In the genomic region with DNA sequence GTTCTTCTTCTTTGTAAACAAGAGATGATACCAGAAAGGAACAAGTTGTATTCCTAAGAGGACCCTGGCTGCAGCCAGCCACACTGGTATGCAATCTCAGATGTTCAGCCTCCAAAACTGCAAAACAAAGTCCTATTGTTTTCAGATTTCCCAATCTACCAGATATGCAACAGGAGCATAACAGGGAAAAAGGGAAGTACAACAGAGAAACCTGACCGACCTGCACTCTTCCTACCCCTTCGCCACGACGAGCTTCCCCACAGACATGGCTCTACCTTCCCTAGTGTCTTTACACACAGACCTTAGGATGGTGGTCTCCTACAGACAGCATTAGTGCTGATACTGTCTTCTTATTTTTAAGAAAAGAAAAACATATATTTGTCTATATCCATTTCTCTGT, we compare ENCODE assay signal across 23 mouse cellular contexts.
DNase-seq lines count a peak whose midpoint lies in the region; ATAC-seq and TF ChIP-seq lines count a peak whose summit lies in the region.
"Had no signal": no experiment of that assay in that cellular context is flagged by ENCODE, and none has a peak within 500 bp of the region (broad histone marks: within the 10 kb centered on the region; RNA-seq: fewer than 3 reads in every experiment).

No protein-coding gene starts in this region.

- no peak for ATAC-seq in kidney, postnatal 0 days (replicated peaks; ENCODE audit: low FRiP score, low read depth)
- ATAC-seq in embryonic facial prominence, embryonic 12.5 days (ENCODE audit: insufficient number of reproducible peaks, insufficient read depth, low FRiP score, low TSS enrichment): no peak
- ATAC-seq in limb, embryonic 12.5 days (ENCODE audit: insufficient number of reproducible peaks, insufficient read depth, low FRiP score, low TSS enrichment, low read depth): no peak
- ATAC-seq in hindbrain, postnatal 0 days: no peak
- ATAC-seq: inflammation-experienced regulatory T-cells, adult 6 months; midbrain, embryonic 15.5 days had no signal

- no peak for TF ChIP-seq CTCF in heart, adult 2 months (IDR thresholded peaks at IDR 0.05)
- no peak for TF ChIP-seq CTCF in kidney, postnatal 0 days (IDR thresholded peaks at IDR 0.05; ENCODE audit: low read depth)
- no peak for TF ChIP-seq CTCF in thymus, adult 2 months (IDR thresholded peaks at IDR 0.05; ENCODE audit: borderline replicate concordance, control insufficient read depth, extremely low read depth, insufficient read depth, low read length, poor library complexity)
- no peak for TF ChIP-seq CTCF in hindbrain, postnatal 0 days (IDR thresholded peaks at IDR 0.05; ENCODE audit: low read depth)

- no peak for TF ChIP-seq EP300 in heart, adult 2 months (IDR thresholded peaks at IDR 0.05; ENCODE audit: insufficient read depth, low read depth, low read length)

- no peak for DNase-seq in heart, adult 2 months
- DNase-seq in heart, postnatal 10 days: no peak
- DNase-seq in kidney, postnatal 0 days (ENCODE audit: low spot score): no peak
- no peak for DNase-seq in kidney, adult 11 months
- no peak for DNase-seq in thymus, adult 2 months
- DNase-seq in hindbrain, postnatal 0 days (ENCODE audit: low spot score): no peak
- DNase-seq: adrenal gland, adult 2 months; cerebellum, adult 2 months; cerebellum, postnatal 36 days; gastrocnemius, postnatal 10 days; left cerebral cortex, postnatal 4 days; liver, embryonic 13.5 days; right cerebral cortex, postnatal 14 days; spleen, adult 18-20 months; thymus, postnatal 25 days had no signal

- intact Hi-C loops in heart, adult 2 months (cut with DNase I): loop anchor here (5.0 kb wide), 1 partner anchor 88 kb away; no protein-coding TSS in a partner anchor
- intact Hi-C loops in heart, postnatal 10 days (cut with DNase I): loop anchor here (5.0 kb wide), 1 partner anchor 47 kb away; no protein-coding TSS in a partner anchor

- no peak overlapping the region for H3K4me3 ChIP-seq in heart, adult 2 months
- H3K4me3 ChIP-seq in kidney, postnatal 0 days (replicated peaks; ENCODE audit: low read depth, low read length): no peak overlapping the region
- H3K4me3 ChIP-seq in embryonic facial prominence, embryonic 12.5 days: no peak overlapping the region
- H3K4me3 ChIP-seq in limb, embryonic 12.5 days (replicated peaks): no peak overlapping the region
- no peak overlapping the region for H3K4me3 ChIP-seq in thymus, adult 2 months (ENCODE audit: control insufficient read depth, insufficient read depth, low read length)
- no peak overlapping the region for H3K4me3 ChIP-seq in hindbrain, postnatal 0 days (ENCODE audit: low read length)
- H3K4me3 ChIP-seq: forebrain, embryonic 12.5 days; hindbrain, embryonic 12.5 days; layer of hippocampus, adult 2 months; liver, embryonic 13.5 days; midbrain, embryonic 15.5 days; myocyte had no signal

- no peaks in the 10 kb centered on the region; the same call in 1 of the 2 replicates for H3K27me3 ChIP-seq in heart, adult 2 months (ENCODE audit: control insufficient read depth, insufficient read depth, low read length)
- no peaks in the 10 kb centered on the region for H3K27me3 ChIP-seq in kidney, postnatal 0 days (ENCODE audit: insufficient read depth, low read length)
- no peaks in the 10 kb centered on the region for H3K27me3 ChIP-seq in embryonic facial prominence, embryonic 12.5 days
- no peaks in the 10 kb centered on the region for H3K27me3 ChIP-seq in limb, embryonic 12.5 days
- H3K27me3 ChIP-seq in thymus, adult 2 months (ENCODE audit: control insufficient read depth, insufficient read depth, low read length): no peaks in the 10 kb centered on the region
- no peaks in the 10 kb centered on the region for H3K27me3 ChIP-seq in hindbrain, postnatal 0 days (ENCODE audit: insufficient read depth, low read length)
- H3K27me3 ChIP-seq: hindbrain, embryonic 12.5 days; liver, embryonic 13.5 days; midbrain, embryonic 15.5 days had no signal

- no peaks in the 10 kb centered on the region for H3K9me3 ChIP-seq in kidney, postnatal 0 days (replicated peaks; ENCODE audit: low read length)
- H3K9me3 ChIP-seq in embryonic facial prominence, embryonic 12.5 days: no peaks in the 10 kb centered on the region
- H3K9me3 ChIP-seq in limb, embryonic 12.5 days: no peaks in the 10 kb centered on the region
- H3K9me3 ChIP-seq in hindbrain, postnatal 0 days (ENCODE audit: low read length): no peaks in the 10 kb centered on the region
- H3K9me3 ChIP-seq: forebrain, embryonic 12.5 days; hindbrain, embryonic 12.5 days; liver, embryonic 13.5 days; midbrain, embryonic 15.5 days had no signal

- no peaks in the 10 kb centered on the region for H3K79me2 ChIP-seq in heart, adult 2 months (replicated peaks; ENCODE audit: control insufficient read depth, insufficient read depth, low read length)

- H3K9ac ChIP-seq in heart, adult 2 months (ENCODE audit: low read depth, low read length): no peak overlapping the region
- H3K9ac ChIP-seq in kidney, postnatal 0 days (ENCODE audit: low read depth, low read length): no peak overlapping the region
- no peak overlapping the region for H3K9ac ChIP-seq in embryonic facial prominence, embryonic 12.5 days
- H3K9ac ChIP-seq in limb, embryonic 12.5 days (replicated peaks): no peak overlapping the region
- H3K9ac ChIP-seq in hindbrain, postnatal 0 days (replicated peaks; ENCODE audit: low read length): no peak overlapping the region
- H3K9ac ChIP-seq: forebrain, embryonic 12.5 days; hindbrain, embryonic 12.5 days; liver, embryonic 13.5 days; midbrain, embryonic 15.5 days had no signal

- no peak overlapping the region for H3K4me2 ChIP-seq in kidney, postnatal 0 days (ENCODE audit: low read length)
- H3K4me2 ChIP-seq in embryonic facial prominence, embryonic 12.5 days (replicated peaks): no peak overlapping the region
- H3K4me2 ChIP-seq in limb, embryonic 12.5 days: no peak overlapping the region
- no peak overlapping the region for H3K4me2 ChIP-seq in hindbrain, postnatal 0 days (ENCODE audit: low read depth, low read length)
- H3K4me2 ChIP-seq: forebrain, embryonic 12.5 days; hindbrain, embryonic 12.5 days; liver, embryonic 13.5 days; midbrain, embryonic 15.5 days had no signal

- H3K4me1 ChIP-seq in heart, adult 2 months (ENCODE audit: control insufficient read depth, insufficient read depth, low read length): peaks cover 14% of the 10 kb centered on the region
- peaks cover 21% of the 10 kb centered on the region; the same call in 1 of the 2 replicates for H3K4me1 ChIP-seq in kidney, postnatal 0 days (replicated peaks; ENCODE audit: insufficient read depth, low read length)
- H3K4me1 ChIP-seq in embryonic facial prominence, embryonic 12.5 days: peaks cover 27% of the 10 kb centered on the region
- peaks cover 56% of the 10 kb centered on the region for H3K4me1 ChIP-seq in limb, embryonic 12.5 days (replicated peaks)
- H3K4me1 ChIP-seq in thymus, adult 2 months (replicated peaks; ENCODE audit: control insufficient read depth, insufficient read depth, low read length): no peaks in the 10 kb centered on the region
- H3K4me1 ChIP-seq in hindbrain, postnatal 0 days (ENCODE audit: insufficient read depth, low read length): peaks cover 4% of the 10 kb centered on the region; the same call in 1 of the 2 replicates

- H3K36me3 ChIP-seq in heart, adult 2 months (ENCODE audit: control insufficient read depth, insufficient read depth, low read length): peaks cover 3% of the 10 kb centered on the region; the same call in 1 of the 2 replicates
- H3K36me3 ChIP-seq in kidney, postnatal 0 days (ENCODE audit: insufficient read depth, low read length): no peaks in the 10 kb centered on the region
- H3K36me3 ChIP-seq in embryonic facial prominence, embryonic 12.5 days: no peaks in the 10 kb centered on the region
- no peaks in the 10 kb centered on the region for H3K36me3 ChIP-seq in limb, embryonic 12.5 days
- no peaks in the 10 kb centered on the region for H3K36me3 ChIP-seq in thymus, adult 2 months (ENCODE audit: control insufficient read depth, insufficient read depth, low read length)
- H3K36me3 ChIP-seq in hindbrain, postnatal 0 days (ENCODE audit: insufficient read depth, low read length): no peaks in the 10 kb centered on the region
- H3K36me3 ChIP-seq: forebrain, embryonic 12.5 days; hindbrain, embryonic 12.5 days; liver, embryonic 13.5 days; midbrain, embryonic 15.5 days had no signal

- 60% methylated on average over 4 of the region's 4 CpGs for WGBS in heart, adult 2 months
- 69% methylated on average over 4 of the region's 4 CpGs for WGBS in kidney, postnatal 0 days
- 71% methylated on average over 4 of the region's 4 CpGs for WGBS in embryonic facial prominence, embryonic 12.5 days
- 85% methylated on average over 4 of the region's 4 CpGs for WGBS in limb, embryonic 12.5 days
- 61% methylated on average over 4 of the region's 4 CpGs for WGBS in thymus, adult 2 months
- 82% methylated on average over 4 of the region's 4 CpGs for whole genome bisulfite sequencing in hindbrain, postnatal 0 days

- no peak for TF ChIP-seq POLR2A in heart, adult 2 months (IDR thresholded peaks at IDR 0.05; ENCODE audit: insufficient read depth, low read depth, low read length)
- no peak for TF ChIP-seq POLR2A in thymus, adult 2 months (IDR thresholded peaks at IDR 0.05; ENCODE audit: control insufficient read depth, extremely low read depth, insufficient read depth, low read length, poor library complexity)

- H3K27ac ChIP-seq in heart, adult 2 months: peak overlapping the region; percentile 28; the same call in 1 of the 2 replicates
- H3K27ac ChIP-seq in kidney, postnatal 0 days: peak overlapping the region; percentile 85
- peak overlapping the region; percentile 43 for H3K27ac ChIP-seq in embryonic facial prominence, embryonic 12.5 days
- peak overlapping the region; percentile 79 for H3K27ac ChIP-seq in limb, embryonic 12.5 days
- no peak overlapping the region for H3K27ac ChIP-seq in thymus, adult 2 months (ENCODE audit: control insufficient read depth, insufficient read depth, low read length)
- H3K27ac ChIP-seq in hindbrain, postnatal 0 days: no peak overlapping the region
- H3K27ac ChIP-seq: forebrain, embryonic 12.5 days; hindbrain, embryonic 12.5 days; layer of hippocampus, adult 2 months; liver, embryonic 13.5 days; midbrain, embryonic 15.5 days had no signal

Comparison
In these comparisons a context has a peak if more than half of its experiments do, and no peak if none do; other contexts are left out.
1. H3K27ac ChIP-seq: peak in heart, adult 2 months (single experiment), kidney, postnatal 0 days (single experiment), embryonic facial prominence, embryonic 12.5 days (single experiment) and limb, embryonic 12.5 days (single experiment); none in thymus, adult 2 months (single experiment) and hindbrain, postnatal 0 days (single experiment).